Mouse (Mus musculus) midbrain, embryonic 13.5 days (tissue): ENCODE data around the gene Arhgdig. TPM values are rescaled to one million over a fixed set of nuclear protein-coding genes. Genes with fewer than 3 reads are reported as not detected.

Experiments
- ATAC-seq: fragments of 200-750 bp; cut with Nextera tagmentation; 2 replicates; pipeline ENCODE4 v1.8.0; 2017; ENCODE audit warnings: mild to moderate bottlenecking, moderate TSS enrichment, moderate library complexity
- H3K27ac ChIP-seq: fragments of 300-500 bp; sonication (generic); 2 replicates; pipeline ENCODE4 v1.5.1; 2015; ENCODE audit warnings: inconsistent platforms, mild to moderate bottlenecking, moderate library complexity
- H3K27me3 ChIP-seq: fragments of 300-500 bp; sonication (generic); 2 replicates; pipeline ENCODE4 v1.6.1; 2015; ENCODE audit warnings: mild to moderate bottlenecking, inconsistent platforms
- H3K36me3 ChIP-seq: fragments of 300-500 bp; sonication (generic); 2 replicates; pipeline ENCODE4 v1.6.1; 2015; ENCODE audit warnings: mild to moderate bottlenecking, inconsistent platforms
- H3K4me1 ChIP-seq: fragments of 300-500 bp; sonication (generic); replicated peaks from 2 replicates; pipeline ENCODE4 v1.6.1; 2015; ENCODE audit warnings: inconsistent platforms
- H3K4me2 ChIP-seq: fragments of 300-500 bp; sonication (generic); replicated peaks from 2 replicates; pipeline ENCODE4 v1.6.1; 2015; ENCODE audit warnings: moderate library complexity, mild to moderate bottlenecking, inconsistent platforms
- H3K4me3 ChIP-seq: fragments of 300-500 bp; sonication (generic); replicated peaks from 2 replicates; pipeline ENCODE4 v1.5.1; 2015; ENCODE audit warnings: mild to moderate bottlenecking, inconsistent platforms
- H3K9ac ChIP-seq: fragments of 300-500 bp; sonication (generic); replicated peaks from 2 replicates; pipeline ENCODE4 v1.6.1; 2015; ENCODE audit warnings: mild to moderate bottlenecking, inconsistent platforms
- H3K9me3 ChIP-seq: fragments of 300-500 bp; sonication (generic); 2 replicates; pipeline ENCODE4 v1.6.1; 2016; ENCODE audit warnings: mild to moderate bottlenecking, inconsistent platforms
- WGBS: fragments of 180-500 bp; shearing (Covaris S2); methylation state at CpG from one replicate; pipeline ENCODE4 v1.1.7; 2015; 5-methylcytosine and 5-hydroxymethylcytosine counted together
- polyA plus RNA-seq: library from polyadenylated mRNA; unstranded; fragments of >200 nt; fragmentation: Nextera tagmentation; extraction: Ambion mirVana; gene quantifications from 2 replicates; pipeline ENCODE4 v1.2.1, GENCODE M21; 2015

Gene Arhgdig
- polyA plus RNA-seq, 1 experiment from 2014 or later = 28.3 TPM

DNA sequence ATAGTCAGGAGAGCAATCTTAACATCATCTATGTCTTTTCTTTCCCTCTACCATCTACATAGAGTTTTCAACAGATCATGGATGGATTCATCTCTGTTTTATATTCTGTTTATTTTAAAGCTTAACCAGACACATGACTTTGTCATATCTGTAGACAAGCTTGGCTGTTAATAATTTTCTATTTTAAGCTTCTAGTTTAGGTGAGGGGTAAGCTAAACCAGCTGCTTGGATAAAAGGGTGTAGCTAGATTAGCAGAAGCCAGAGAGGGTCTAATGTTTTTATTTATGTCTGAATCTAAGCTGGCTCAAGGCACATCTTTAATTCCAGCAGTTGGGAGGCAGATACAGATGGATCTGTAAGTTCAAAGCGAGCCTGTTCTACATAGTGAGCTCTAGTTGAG lies 44.9 kb downstream of the Arhgdig start:
- H3K4me1 ChIP-seq = no peaks in the 10 kb centered on the region
- WGBS = 90% methylated on average over 1 of the region's 1 CpGs
- H3K27me3 ChIP-seq = no peaks in the 10 kb centered on the region
- 0 out of 2 replicates have a peak, but pooled peaks cover 4% of the 10 kb centered on the region for H3K36me3 ChIP-seq
- no peak overlapping the region for H3K9ac ChIP-seq
- H3K4me2 ChIP-seq = no peak overlapping the region
- no peak for ATAC-seq
- no peak overlapping the region for H3K4me3 ChIP-seq
- H3K27ac ChIP-seq = no peak overlapping the region
- H3K9me3 ChIP-seq = no peaks in the 10 kb centered on the region

- Histone ChIP-seq H3K4me2 (no peak overlapping the region), H3K4me1 (no peaks in the 10 kb centered on the region), H3K4me3 (no peak overlapping the region), H3K9me3 (no peaks in the 10 kb centered on the region), H3K27me3 (no peaks in the 10 kb centered on the region), H3K36me3 (peaks cover 68% of the 10 kb centered on the region), H3K27ac (no peak overlapping the region), H3K9ac (no peak overlapping the region)
- 95% methylated on average over 2 of the region's 2 CpGs for WGBS
- no peak for ATAC-seq
These were observed 55.5 kb downstream of the Arhgdig start for GRCm38 (mm10) chr17:26151886-26152630.

Other genes starting within 250 kb of the Arhgdig start
- gene Capn15, start 222.0 kb downstream of the Arhgdig start, polyA plus RNA-seq = 19.1 and 21.1 TPM in 2 replicates
- 27.6 and 35.0 TPM in 2 replicates for gene Rab11fip3, start 138.2 kb downstream of the Arhgdig start, polyA plus RNA-seq
- 27.0 and 28.2 TPM in 2 replicates for gene Decr2, start 117.4 kb downstream of the Arhgdig start, polyA plus RNA-seq
- 31.8 and 36.8 TPM in 2 replicates for gene Nme4, start 112.2 kb downstream of the Arhgdig start, polyA plus RNA-seq
- gene Tmem8, start 94.5 kb downstream of the Arhgdig start, polyA plus RNA-seq = 2.4 and 2.6 TPM in 2 replicates
- gene Mrpl28, start 84.3 kb downstream of the Arhgdig start, polyA plus RNA-seq = 182 and 191 TPM in 2 replicates
- 17.3 and 21.6 TPM in 2 replicates for gene Axin1, start 69.1 kb downstream of the Arhgdig start, polyA plus RNA-seq
- gene Pdia2, start 8.7 kb downstream of the Arhgdig start, polyA plus RNA-seq = not detected in 2 replicates
- 2.0 and 3.0 TPM in 2 replicates for gene Rgs11, start 4.8 kb downstream of the Arhgdig start, polyA plus RNA-seq
- gene Fam234a, start 36.5 kb upstream of the Arhgdig start, polyA plus RNA-seq = 25.3 and 31.0 TPM in 2 replicates
- gene Luc7l, start 45.1 kb upstream of the Arhgdig start, polyA plus RNA-seq = 121 and 126 TPM in 2 replicates
- gene Neurl1b, start 207.0 kb upstream of the Arhgdig start, polyA plus RNA-seq = 0.75 and 0.82 TPM in 2 replicates